Comparison of ENCODE assay signal across 38 mouse cellular contexts in the genomic region with DNA sequence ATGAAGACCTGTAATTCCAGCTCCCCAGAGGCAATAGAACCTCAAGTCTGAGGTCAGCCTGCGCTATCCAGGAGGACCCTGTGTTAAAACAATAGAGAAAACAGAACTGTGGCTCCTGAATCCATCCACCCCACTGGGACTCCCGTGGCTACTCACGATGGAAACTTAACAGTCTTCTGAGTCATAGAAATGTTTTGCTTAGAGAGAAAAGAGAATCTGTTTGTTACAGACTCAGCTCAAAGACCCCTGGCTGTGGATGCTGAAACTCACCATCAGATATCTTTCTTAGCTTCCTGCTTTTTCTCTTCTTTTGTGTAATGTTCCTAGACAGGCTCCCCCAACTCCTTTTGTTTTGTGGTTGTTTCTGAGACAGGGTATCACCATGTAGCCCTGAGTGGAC. TPM values are rescaled to one million over a fixed set of nuclear protein-coding genes. Genes with fewer than 3 reads are reported as not detected.
"Had no signal": no experiment of that assay in that cellular context is flagged by ENCODE, and none has a peak within 500 bp of the region (broad histone marks: within the 10 kb centered on the region; RNA-seq: fewer than 3 reads in every experiment).

No protein-coding gene starts in this region.

- H3K4me1 ChIP-seq: limb, embryonic 12.5 days; limb, embryonic 13.5 days; limb, embryonic 15.5 days; liver, embryonic 12.5 days; liver, embryonic 13.5 days; liver, embryonic 15.5 days; midbrain, embryonic 12.5 days; midbrain, embryonic 13.5 days; midbrain, embryonic 15.5 days; neural tube, embryonic 12.5 days had no signal

- H3K9me3 ChIP-seq: limb, embryonic 10.5 days; limb, embryonic 12.5 days; limb, embryonic 13.5 days; limb, embryonic 15.5 days; liver, embryonic 12.5 days; liver, embryonic 13.5 days; liver, embryonic 15.5 days; lung, embryonic 15.5 days; midbrain, embryonic 10.5 days; midbrain, embryonic 12.5 days; midbrain, embryonic 13.5 days; midbrain, embryonic 15.5 days; neural tube, embryonic 12.5 days had no signal

- ATAC-seq: liver, embryonic 12.5 days; liver, postnatal 0 days; lung, postnatal 0 days; midbrain, embryonic 13.5 days; midbrain, embryonic 15.5 days; midbrain, embryonic 16.5 days had no signal

- DNase-seq: left cerebral cortex, postnatal 4 days; liver; liver, embryonic 13.5 days; liver, postnatal 0 days; lung, adult 18-20 months; lung, adult 2 months; lung, embryonic 14.5 days; lung, postnatal 10 days; lung, postnatal 14 days; lung, postnatal 36 days; lung, postnatal 4 days; midbrain, embryonic 14.5 days had no signal

- H3K27me3 ChIP-seq: limb, embryonic 12.5 days; limb, embryonic 13.5 days; limb, embryonic 15.5 days; liver, embryonic 12.5 days; liver, embryonic 13.5 days; liver, embryonic 15.5 days; lung, embryonic 15.5 days; megakaryocyte, embryonic 14.5 days; midbrain, embryonic 12.5 days; midbrain, embryonic 13.5 days; midbrain, embryonic 15.5 days; neural tube, embryonic 12.5 days had no signal

- H3K27ac ChIP-seq: limb, embryonic 10.5 days; limb, embryonic 12.5 days; limb, embryonic 13.5 days; limb, embryonic 15.5 days; liver, embryonic 12.5 days; liver, embryonic 13.5 days; liver, embryonic 14.5 days; liver, embryonic 15.5 days; lung, embryonic 15.5 days; macrophage; midbrain, embryonic 10.5 days; midbrain, embryonic 12.5 days; midbrain, embryonic 13.5 days; midbrain, embryonic 15.5 days; neural tube, embryonic 12.5 days had no signal

- H3K36me3 ChIP-seq: liver, embryonic 15.5 days had no signal

- H3K9ac ChIP-seq: limb, embryonic 12.5 days; limb, embryonic 13.5 days; limb, embryonic 15.5 days; liver, embryonic 12.5 days; liver, embryonic 13.5 days; liver, embryonic 14.5 days; liver, embryonic 15.5 days; liver, postnatal 0 days; lung, embryonic 14.5 days; lung, embryonic 15.5 days; midbrain, embryonic 12.5 days; midbrain, embryonic 13.5 days; midbrain, embryonic 15.5 days; neural tube, embryonic 12.5 days had no signal

- H3K4me2 ChIP-seq: limb, embryonic 12.5 days; limb, embryonic 13.5 days; limb, embryonic 15.5 days; liver, embryonic 11.5 days; liver, embryonic 12.5 days; liver, embryonic 13.5 days; liver, embryonic 15.5 days; lung, embryonic 14.5 days; lung, embryonic 15.5 days; midbrain, embryonic 11.5 days; midbrain, embryonic 12.5 days; midbrain, embryonic 13.5 days; midbrain, embryonic 15.5 days; neural tube, embryonic 12.5 days had no signal

- H3K4me3 ChIP-seq: limb, embryonic 10.5 days; limb, embryonic 12.5 days; limb, embryonic 13.5 days; limb, embryonic 15.5 days; liver, embryonic 12.5 days; liver, embryonic 13.5 days; liver, embryonic 15.5 days; lung, embryonic 15.5 days; megakaryocyte, embryonic 14.5 days; midbrain, embryonic 10.5 days; midbrain, embryonic 12.5 days; midbrain, embryonic 13.5 days; midbrain, embryonic 15.5 days; myocyte; neural tube, embryonic 12.5 days had no signal

RNA-seq across cellular contexts. Expression of gene Slc18b1, which starts 7.9 kb away (rescaled TPM):
- total RNA-seq: monocyte, adult 5-6 weeks had no signal

RNA-seq across cellular contexts. Expression of gene Vnn3, which starts 46.6 kb away (rescaled TPM):
- total RNA-seq: left cerebral cortex, postnatal 10 days; megakaryocyte-erythroid progenitor cell, adult 5-6 weeks; midbrain, postnatal 0 days had no signal
- polyA plus RNA-seq: limb, embryonic 10.5 days; limb, embryonic 11.5 days; limb, embryonic 12.5 days; limb, embryonic 13.5 days; limb, embryonic 15.5 days; liver, embryonic 11.5 days; liver, embryonic 12.5 days; lung, embryonic 14.5 days; midbrain, embryonic 10.5 days; midbrain, embryonic 11.5 days; midbrain, embryonic 12.5 days; midbrain, embryonic 13.5 days; midbrain, embryonic 14.5 days; midbrain, embryonic 15.5 days; midbrain, embryonic 16.5 days; myocyte; neural tube, embryonic 11.5 days; neural tube, embryonic 12.5 days had no signal
